Mouse (Mus musculus) cerebral cortex, adult 2 months (tissue): Measurements from ENCODE around the gene Mdga2.

Experiments
- WGBS: fragments of 180-500 bp; shearing (Covaris S2); methylation state at CpG from one replicate; pipeline ENCODE4 v1.1.7; 2018; 5-methylcytosine and 5-hydroxymethylcytosine counted together

Gene Mdga2

DNA sequence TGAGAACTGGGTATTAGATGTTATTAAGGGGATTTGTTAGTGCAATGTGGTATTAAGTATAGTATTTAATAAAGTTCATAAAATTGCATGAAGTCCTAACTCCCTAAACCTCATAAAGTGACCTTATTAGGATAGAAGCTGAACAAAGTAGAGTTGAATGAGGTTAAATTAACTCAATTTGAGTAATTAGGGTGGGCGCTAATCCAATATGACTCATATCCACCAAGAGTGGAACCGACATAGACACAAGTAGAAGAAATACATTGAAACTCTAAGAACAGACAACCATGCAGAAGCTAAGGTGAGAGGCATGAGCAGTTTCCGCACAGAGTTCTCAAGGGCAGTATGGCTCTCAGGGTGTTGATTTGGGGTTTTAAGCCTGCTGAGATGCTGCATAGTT is 165.7 kb downstream of the Mdga2 start:
- 77% methylated on average over 3 of the region's 3 CpGs for WGBS

DNA sequence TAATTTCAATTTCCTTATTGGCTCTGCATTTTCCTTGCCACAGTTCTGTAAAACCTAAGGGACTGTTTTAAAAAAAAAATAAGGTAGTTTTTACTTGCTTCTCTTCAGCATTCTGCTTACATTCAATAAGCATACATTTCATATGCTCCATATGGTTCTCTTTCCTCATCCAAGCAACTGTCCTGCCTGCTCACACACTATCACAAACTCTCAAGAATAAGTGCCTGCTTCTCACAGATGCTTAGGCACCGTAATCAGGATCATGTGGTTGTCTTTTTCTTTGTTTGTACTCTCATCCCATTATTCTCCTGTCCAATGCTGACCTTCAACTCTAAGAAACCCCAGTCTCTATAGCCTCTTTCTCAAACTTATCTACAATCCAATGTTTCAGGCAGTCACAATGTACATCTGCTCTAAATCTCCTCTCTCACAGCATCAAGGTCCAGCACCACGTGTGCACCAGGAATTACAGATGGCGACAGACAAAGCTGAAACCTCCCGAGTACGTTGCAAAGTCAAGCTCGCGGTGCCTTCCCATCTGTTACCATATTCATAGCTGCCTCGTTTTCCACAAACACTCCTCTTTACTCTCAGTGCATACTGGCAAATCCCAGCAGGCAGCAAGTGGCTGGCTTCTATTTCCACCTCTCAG is 177.1 kb downstream of the Mdga2 start:
- 41% methylated on average over 8 of the region's 8 CpGs for WGBS

DNA sequence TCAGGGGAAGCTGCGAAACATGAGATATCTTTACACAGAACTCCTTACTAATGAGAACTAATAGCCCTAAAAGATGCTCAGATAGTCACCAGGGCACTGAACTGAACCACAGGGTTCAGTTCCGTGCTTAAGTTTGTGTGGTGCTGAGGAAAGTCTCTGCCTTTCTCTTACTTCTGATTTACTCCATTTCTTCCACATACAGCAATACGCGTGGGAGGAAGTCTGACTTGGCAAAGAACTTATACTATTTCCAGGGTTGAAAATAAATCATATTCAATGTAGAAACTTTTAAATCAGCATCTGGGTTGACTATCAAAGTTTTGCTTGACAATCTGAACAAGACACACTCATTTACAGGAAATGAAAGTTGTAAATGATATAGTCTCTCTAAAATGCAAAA is 180.5 kb downstream of the Mdga2 start:
- 58% methylated on average over 4 of the region's 4 CpGs for WGBS

DNA sequence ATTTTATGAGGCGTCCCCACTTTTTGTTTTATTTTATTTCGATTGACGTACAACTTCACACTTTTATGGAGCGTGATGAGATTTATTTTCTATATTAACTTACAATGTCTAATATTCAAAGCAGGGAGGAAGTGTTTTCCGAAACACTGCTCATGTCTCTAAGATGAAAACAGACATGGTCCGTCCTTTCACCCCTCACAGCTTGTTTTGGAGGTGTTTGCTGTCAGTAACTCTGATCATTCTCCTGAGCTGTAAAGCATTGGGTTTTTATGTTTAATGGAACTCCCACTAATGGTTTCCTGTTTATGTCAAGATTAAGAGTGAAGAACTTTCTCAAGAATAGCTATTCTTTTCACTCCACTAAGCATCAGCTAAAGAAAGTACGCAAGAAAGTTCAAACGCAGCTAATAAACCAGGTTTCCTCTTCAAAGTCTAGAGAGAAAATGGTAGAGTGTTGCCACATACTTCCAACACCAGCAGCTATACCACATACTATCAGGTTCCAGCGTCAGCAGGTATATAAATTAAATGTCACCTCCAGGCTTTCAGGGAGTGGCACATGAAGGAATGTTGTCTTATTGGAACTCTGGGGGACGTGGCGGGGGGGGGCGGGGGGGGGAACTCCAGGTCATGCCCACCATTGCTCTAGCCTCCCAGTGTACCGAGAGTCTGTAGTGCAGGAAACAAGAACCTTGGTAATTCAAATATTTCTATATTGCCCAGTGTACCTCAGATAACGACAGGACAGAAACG is 186.7 kb downstream of the Mdga2 start:
- WGBS: 91% methylated on average over 15 of the region's 15 CpGs

DNA sequence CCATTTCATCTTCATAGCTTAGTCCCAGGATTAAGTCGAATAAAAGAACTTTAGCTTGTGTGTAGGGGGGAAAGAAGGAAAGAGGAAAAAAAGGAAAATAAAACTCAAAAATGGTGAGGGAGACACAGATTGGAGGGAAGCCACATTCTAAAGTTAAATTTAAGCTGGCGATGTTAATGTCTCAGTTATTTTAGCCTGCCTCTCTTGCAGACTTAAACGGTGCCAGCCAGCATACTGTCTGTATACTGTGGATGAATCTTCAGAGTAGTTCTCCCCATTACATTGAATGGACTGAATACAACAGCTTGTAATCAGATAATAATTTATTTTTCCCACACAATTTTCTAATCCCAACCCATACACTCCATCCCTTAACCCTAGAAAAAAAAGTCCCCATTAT is 205.2 kb downstream of the Mdga2 start:
- 34% methylated on average over 3 of the region's 3 CpGs for WGBS

DNA sequence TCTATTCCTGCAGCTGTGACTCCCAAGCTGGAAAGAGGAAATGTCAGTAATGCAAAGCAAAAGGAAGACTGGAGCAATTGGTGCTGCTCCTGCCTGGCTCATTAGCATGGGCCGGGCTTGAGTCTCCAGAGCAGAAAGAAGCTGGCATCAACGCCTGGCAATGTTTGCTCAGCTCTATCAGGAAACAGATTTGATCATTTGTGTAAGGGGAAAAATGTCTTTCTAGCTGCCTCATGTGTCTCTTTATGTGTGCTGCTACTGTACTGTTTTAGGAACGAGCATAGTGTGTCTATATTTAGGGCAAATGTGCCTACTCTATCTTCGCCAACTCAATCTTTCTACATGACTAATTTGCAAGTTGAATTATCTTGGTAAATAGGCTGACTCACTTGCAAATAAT is 211.0 kb downstream of the Mdga2 start:
- WGBS: 17% methylated on average over 4 of the region's 4 CpGs

DNA sequence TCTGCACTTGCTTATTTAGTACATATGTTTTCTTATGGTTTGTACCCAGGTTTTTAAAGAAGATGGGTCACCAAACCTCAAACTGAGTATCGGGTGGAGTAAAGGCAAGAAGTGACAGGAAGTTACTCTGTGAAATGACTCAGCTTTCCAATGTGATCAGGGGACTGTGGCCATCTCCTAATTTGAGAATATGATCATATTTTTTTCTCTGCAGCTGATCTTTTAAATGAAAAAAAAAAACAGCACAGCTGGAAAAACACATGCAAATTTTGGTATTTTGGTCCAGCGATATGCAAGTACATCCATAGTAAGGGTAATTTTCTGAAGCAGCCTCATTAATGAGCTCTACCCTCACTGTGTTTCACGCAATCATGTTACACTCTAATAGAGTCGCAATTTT is 212.0 kb downstream of the Mdga2 start:
- 82% methylated on average over 4 of the region's 4 CpGs for WGBS

DNA sequence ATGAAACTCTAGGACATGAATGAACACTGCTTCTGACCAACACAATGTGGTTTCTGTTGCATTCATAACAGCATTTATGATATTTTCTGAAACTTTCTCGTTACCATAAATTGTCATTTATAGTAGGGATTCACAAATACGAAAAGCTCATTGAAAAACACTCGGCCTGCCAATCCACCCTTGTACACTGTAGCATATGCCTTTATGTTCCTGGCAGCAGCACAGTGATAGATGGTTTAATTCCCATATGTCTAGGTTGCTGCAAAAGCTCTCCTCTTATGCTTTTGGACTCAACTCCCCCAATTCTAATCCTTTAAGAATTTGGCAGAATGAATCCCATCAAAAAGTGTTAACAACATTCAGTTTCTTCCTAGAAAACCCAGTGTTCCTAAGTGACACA is 213.2 kb downstream of the Mdga2 start:
- 30% methylated on average over 3 of the region's 3 CpGs for WGBS

DNA sequence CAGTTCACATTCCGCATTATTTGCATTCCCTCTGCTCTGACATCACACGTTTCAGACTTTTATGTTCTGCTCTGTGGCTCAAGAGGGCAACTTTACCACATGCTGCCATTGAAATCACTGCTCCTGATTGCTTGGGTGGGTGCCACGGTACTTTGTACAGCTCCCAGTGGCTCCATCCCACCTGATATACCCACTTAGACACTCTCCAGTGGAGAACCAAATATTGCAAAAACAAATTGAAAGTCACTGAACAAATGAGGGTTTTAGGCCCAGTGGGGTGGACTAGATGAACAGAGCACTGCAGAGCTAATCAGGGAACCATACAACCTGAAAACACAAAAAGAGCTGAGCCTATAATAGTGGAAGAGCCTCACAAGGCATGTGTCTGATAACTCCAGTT is 268.2 kb downstream of the Mdga2 start:
- WGBS: 79% methylated on average over 3 of the region's 3 CpGs

DNA sequence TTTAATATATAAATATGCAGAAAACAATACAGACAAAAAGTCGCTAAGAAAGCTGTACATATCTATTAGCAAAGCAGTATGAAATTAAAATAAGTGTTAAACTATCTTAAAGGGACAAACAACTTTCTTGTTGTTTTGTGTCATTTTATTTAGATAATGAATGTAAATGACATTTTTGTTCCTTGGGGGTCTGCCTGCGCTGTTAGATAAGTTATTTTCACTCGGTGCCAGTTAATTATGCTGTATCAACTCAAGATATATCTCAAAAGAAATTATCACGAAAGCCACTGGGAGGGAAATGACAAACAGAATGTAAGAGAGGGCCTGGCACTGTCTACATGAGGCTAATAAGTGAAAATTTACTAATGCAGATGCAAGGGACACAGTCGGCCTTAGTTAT is 306.6 kb downstream of the Mdga2 start:
- 90% methylated on average over 5 of the region's 5 CpGs for WGBS

DNA sequence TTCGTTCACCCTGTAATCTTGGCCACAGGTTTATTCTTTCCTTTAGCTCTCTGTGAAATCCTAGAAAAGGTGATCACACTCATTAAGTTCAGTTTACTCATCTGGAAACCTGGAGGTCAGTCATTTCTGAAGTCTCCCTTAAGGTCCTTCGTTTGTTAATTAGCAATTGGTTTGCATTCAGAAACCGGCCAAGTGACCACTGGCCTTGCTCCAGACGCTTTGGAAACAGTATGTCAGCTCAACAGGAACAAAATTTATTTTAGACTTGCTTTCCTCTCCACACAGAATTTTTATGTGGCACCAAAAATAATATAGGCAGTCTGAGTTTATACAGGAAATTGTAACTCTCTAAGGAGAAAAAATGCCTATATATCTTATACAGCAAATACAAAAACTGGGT is 323.0 kb downstream of the Mdga2 start:
- 42% methylated on average over 4 of the region's 4 CpGs for WGBS

DNA sequence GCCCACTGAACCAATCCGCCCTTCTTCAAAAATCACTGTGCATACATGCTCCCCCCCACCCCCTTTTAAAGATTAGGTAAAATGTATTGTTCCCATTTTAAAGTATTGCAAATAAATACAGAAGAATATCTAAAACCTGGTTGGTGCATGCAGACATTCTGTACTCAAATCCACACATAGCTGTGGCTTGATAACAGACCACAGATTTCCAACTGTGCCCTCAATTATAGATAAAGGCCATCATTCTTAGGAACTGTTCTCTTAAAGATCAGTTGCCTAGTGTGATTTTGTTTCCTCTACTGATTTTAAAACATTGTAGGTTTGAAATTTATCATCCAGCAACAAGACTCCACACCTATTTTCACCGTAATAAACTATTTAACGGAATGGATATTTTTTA is 325.6 kb downstream of the Mdga2 start:
- WGBS: 98% methylated on average over 3 of the region's 3 CpGs

DNA sequence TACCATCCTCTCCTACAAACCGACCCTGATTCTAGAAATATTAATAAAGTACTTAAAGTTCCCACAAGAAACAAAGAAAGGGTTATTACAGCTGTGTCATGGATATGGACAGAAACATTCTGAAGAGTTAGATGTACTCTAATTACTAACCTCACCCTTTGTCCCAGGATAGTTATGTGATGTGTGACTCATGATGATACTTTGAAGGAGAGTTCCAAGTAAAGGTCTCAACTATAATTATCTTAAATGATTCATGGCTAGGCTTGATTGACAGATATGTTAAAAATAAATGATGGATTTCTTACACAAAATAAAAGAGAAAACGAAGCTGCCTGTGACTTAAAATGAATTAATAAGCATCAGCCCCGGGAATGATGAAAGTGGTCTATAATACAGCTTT is 332.1 kb downstream of the Mdga2 start:
- 66% methylated on average over 3 of the region's 3 CpGs for WGBS

DNA sequence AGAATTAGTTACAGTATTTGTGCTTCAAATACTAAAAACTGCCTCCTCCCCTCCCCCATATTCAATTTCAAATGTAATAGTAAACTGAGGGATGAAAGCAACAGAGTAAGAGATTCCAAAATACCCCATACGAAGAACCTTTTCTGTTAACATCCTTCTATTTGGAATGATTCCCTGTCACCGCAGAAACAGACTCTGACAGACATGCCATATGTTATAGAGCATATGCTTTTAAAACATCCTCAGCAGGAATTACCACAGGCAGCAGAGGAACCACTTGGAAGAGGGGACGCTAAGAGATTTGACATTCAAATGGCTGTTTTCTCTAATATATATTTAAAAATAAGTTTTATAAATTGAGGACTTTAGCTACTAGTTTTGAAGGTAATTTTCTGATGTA is 333.1 kb downstream of the Mdga2 start:
- 43% methylated on average over 3 of the region's 3 CpGs for WGBS

DNA sequence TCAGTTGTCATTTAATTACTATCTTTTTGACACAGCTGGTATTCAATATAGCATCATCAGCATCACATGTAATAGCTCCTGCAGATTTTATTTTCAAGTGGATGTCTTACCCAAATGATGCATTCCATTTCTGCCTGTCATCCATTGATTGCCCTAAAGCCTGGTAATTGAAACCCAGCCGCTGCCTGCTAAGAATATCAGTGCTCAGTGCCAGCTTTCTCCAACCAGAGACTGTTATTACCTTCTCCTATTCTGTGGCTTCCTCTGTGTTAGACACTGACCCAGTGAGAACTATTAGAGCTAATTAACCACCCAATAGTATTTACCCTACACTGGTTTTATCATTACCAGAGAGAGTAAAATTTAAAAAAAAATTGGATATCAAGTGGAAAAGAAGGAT is 333.7 kb downstream of the Mdga2 start:
- 48% methylated on average over 1 of the region's 1 CpGs for whole genome bisulfite sequencing

DNA sequence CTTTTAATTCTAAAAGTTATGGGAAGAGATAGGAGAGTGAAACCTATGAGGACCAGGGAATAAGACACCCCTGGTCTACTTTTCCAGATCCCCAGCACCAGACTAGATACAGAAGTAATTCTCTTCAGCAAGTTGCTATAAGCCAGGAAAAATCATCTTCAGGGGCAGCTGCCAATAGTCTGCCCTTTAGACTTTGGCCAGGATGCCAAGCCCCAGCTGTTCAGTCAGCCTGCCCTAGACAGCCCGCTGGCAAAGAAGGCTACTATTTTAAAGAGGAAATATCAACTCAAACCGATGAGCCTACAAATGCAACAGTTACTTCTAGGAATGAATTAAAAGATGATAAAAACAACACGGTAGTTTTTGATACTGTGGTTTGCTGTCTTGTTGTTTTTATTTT is 356.1 kb downstream of the Mdga2 start:
- 59% methylated on average over 3 of the region's 3 CpGs for WGBS

DNA sequence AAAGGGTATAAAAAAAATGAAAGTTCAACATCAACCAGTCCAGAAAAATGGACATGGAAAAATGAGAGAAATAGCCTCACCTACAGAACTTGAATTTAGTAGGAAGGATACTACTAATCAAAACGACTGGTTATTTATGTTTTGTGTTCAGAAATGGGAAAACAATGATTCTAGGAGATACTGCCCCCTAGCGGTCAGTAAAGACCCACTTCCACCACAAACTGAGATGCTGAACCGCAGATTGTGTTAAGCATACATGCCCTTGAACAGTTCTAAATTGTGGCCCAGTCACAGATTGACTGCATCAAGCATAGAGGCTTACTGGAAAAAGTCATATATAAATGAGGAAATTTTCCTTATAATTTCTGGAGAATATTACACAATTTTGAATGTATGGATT is 369.2 kb downstream of the Mdga2 start:
- 30% methylated on average over 3 of the region's 3 CpGs for WGBS

DNA sequence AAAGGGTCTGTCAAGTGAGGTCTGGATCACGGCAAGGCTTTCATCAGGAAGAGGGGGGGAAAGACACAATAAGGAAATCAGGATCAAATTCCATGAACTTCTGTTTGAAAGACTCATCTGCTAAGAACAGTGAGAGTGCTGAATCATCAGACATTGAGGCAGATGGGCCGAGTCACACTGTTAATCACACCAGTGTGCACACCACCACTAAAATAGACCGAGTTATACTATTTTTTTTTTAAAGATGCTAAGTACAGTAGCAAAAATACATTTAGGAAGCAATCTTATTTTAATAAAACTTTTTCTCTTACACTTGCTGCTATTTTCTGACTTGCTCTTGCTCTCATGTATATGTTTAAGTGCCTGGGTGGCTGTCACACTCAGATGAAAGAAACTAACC is 382.0 kb downstream of the Mdga2 start:
- WGBS: 39% methylated on average over 3 of the region's 3 CpGs

DNA sequence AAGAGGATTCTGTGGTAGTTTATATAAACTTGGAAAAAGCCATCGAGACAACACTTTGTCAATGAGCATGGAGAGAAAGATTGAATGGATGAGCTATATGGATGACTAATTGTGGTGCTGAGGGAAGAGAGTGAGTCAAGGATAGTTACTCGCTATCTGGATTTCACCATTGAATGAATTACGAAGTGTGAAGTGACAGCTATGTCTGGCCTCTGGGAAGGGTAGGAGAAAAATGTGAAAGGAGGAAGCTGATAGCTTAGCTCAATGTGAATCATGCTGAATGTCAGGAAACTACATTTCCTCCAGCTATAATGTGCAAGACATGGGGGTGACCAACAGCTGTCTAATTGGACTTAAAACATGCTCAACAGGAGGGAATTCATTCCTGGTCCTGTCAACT is 487.8 kb downstream of the Mdga2 start:
- 46% methylated on average over 3 of the region's 3 CpGs for WGBS

DNA sequence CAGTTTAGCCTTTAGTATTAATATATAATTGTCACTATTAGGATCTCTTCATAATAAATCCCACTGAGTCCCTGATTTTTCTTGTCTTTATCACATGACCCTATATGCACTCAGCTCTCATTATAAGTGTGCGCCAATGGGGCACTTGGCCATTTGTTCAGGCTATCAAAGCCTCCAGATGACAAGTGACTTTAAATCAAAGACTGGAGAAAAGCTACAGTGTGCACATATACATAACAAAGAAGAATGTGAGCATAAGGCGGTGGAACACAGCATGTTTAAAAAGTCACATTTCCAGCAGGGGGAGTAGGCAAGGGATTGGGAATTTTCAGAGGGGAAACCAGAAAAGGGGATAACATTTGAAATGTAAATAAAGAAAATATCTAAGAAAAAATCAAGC is 497.9 kb downstream of the Mdga2 start:
- 71% methylated on average over 2 of the region's 2 CpGs for WGBS

DNA sequence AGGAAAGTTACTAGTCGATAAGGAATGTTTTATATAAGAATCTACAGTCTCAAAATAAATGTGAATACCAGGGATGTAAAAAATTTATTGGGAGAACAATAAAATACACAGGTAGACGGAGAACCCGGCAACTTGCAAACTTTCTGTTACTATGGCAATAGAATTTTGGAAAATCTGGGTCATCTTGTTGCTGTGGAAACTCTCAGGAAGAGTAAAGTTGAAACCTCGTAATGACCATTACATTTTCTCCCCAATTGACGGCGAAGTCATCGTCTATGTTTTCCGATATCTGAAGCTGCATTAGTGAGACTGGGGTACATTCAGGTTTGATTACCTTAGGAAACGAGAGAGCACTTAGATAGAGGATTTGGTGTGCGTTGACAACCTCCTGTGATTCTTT is 514.0 kb downstream of the Mdga2 start:
- 60% methylated on average over 10 of the region's 10 CpGs for WGBS

DNA sequence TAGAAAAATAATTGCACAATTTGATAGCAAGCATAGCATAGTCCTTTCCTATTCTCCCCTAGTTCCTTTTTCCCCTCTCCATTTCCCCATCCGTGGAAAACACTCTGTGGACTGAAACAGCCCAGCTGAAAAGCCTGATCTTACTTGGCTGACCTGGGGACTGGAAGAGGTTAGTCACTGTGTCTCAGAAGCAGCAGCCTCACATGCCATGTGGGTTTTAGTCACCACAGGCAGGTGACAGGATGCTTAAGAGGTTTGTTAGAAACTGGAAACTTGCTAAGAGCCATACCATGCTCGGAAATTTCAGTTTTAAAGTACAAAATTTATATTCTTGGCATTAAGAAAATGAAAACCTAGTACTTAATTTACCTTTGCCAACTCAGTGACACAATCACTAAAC is 514.9 kb downstream of the Mdga2 start:
- WGBS: 48% methylated on average over 2 of the region's 2 CpGs

DNA sequence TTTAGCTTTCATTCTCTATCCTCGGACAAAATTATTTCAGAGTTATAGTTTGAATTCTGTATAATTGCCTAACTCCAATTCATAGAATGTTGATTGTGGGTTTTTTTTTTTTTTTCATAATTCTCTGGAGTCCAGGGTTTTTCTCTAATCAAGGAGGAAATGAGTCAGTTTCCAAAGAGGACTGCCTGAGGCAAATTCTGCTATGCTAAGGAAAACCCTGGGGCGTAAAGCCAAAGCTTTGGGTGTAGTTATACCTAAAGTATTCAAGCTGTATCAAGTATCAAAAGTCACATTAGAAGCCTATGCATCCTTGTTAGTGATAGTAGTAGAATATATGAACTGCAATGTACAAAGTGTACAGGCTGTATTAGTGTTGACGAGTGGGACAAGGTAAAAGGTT is 519.6 kb downstream of the Mdga2 start:
- WGBS: 85% methylated on average over 3 of the region's 3 CpGs

DNA sequence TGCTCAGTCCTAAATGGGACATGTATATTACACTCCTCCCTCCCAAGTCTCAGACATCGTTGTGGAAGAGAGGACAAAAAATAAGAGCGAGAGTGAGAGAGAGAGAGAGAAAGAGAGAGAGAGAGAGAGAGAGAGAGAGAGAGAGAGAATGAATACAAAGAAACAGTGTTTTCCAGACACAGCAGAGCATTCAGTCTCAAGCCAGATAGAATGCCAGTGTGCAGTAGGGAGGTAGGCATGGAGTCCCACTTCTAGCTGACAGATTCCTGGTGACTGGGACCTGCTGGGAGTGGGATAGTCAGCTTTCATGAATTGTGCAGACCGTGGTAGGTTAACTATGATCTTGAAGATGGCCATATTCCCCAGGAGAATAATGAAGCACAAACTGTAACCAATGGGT is 542.8 kb downstream of the Mdga2 start:
- WGBS: 51% methylated on average over 3 of the region's 3 CpGs
